Mouse (Mus musculus) MN1 (cell line): ENCODE data around the gene Ncln.
"Not testable (repeated sequence)": the region's sequence is repeated elsewhere in the genome, so short reads cannot be mapped to it uniquely, and the experiment has no call there.

Experiments
- DNase-seq: peaks from one replicate; pipeline ENCODE4 v3.0.0-alpha.2; 2016; ENCODE audit warnings: low spot score

The Ncln gene

DNA sequence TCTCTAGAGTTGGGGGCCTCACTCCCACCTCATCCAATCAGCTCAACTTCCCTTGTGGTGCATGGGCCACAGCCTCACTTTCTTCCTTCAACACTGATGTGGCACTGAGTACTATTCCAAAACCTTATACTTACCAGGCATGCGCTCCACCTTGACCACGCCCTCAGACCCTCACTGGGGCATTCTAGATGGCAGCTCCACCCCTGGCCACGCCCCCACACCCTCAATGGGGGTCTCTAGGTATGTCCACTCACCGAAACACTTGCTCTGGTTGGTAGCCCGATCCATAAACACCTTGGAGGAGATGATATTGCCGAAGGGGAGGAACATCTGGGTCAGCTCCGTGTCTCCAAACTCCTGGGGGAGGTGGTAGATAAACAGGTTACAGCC lies 33.8 kb downstream of the Ncln start:
- no peak for DNase-seq

DNA sequence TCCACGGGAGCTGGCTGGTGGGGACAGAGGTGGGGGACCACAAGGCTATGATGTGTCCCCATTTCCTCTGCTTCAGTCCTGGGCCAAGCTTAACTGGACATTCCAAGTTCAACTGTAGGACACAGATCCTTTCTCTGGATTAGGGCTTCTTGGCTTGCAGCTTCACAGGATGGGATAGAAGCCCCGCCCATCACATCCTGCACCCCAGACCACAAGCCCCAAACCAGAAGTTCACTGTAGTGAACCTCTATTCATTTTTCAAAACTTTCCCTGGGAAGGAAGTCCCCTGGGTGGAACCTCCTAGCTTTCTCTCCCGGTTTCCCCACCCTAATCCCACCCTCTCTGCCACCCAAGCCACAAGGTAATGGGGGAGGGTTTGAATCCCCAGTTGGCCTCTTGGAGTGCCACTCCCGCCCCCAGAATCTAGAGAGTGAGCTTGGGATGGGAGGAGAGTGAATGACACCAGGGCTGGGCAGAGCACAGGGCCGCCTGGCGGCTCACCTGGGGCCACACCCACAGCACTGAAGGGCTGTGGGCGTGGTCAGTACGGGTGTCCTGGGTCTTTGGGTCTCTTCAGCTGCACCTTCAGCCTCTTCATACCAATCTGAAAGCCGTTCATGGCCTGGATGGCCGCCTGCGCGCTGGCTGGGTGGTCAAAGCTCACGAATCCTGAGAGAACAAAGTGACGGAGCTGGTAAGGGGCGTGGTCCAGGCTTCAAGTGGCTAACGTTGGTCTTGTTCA lies 34.3 kb downstream of the Ncln start:
- DNase-seq, result no peak

DNA sequence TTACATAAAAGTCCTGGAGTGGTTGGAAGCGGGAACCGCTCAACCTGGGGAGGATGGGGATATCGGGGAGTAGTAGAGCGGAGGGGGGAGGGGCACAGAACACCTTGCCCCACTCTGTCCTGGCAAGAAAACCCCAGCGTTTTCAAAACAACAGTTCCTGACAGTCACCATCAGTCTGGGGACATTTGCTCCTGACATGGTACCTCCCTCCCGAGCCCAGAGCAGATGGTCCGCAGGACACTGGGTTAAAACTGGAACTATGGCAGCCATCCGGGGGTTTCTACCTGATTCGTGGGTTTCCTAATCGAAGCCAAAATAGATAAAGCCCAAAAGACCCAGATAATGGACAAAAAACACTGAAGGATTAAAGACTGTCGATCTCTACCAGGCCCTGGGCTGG lies 35.2 kb downstream of the Ncln start:
- DNase-seq, result no peak

DNA sequence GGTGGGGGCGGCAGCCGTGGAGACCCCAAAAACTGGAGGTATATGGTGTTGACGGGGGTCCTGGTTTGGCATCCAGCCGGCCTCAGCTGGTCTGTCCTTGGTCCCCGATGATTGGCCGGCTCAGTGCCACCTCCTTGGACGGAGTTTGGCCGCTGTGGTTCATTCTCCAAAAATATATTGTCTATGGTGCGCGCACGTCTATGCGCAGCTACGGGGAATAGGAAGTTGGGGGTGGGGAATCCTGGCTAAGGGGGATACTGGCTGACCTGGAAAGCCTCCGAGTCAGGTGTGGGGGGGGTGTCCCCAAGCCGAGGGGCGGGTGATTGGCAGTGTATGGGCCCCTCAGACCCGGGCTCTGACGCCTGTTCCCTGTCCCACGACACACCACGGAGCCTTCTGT lies 35.7 kb downstream of the Ncln start:
- DNase-seq, result no peak

DNA sequence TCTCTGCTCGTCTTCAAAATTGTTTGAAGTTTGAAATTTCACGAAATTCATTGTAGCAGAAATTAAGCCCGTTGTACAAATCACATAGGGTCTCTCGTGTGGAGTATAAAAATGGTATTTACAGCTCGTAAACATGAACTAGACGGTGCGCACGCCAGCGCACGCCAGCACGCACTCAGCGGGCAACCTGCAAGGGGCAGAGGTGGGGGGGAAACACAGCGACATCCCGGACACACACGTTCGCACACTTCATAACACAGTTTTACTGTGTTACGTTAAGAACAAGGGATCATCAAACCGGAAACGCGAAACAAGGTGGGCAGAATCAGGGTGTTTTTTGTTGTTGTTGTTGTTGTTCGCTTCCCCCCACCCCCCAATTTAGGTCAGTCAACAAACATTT lies 36.8 kb downstream of the Ncln start:
- DNase-seq, result no peak

DNA sequence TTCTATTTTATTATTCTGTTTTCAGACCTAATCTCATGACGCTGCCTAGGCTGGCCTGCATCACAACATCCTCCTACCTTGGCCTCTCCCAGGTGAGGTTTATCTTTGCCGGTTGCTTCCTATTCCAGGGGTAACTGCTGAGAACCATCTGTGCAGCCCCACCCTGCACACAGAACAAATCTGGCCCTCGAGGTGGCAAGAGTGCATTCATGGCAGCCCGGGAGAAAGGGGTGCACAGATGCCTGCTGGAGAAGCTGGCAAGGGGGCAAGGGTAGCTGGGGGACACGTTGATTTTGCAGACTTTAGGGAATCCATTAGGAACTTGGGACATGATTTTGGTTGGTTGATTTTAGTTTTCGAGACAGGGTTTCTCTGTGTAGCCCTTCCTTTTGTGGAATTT lies 37.9 kb downstream of the Ncln start:
- DNase-seq, result no peak

DNA sequence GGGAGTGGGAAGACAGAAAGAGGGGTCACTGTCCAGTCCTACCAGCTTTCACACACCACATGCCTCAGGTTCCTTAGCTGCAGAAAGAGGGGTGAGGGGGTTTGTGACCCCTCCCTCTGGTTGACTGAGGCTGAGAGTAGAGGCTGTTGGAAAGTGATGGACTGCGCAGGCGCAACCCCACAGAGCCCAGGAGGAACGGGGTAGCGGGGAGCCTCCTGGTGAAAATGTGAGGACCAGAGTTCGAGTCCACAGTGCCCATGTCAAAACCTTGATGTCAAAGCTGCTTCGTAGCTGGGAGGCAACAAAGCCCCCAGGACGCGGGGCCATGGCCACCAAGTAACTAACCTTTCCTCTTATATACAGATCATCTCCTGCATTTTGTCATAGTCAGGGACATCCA lies 38.6 kb downstream of the Ncln start:
- DNase-seq, result no peak

DNA sequence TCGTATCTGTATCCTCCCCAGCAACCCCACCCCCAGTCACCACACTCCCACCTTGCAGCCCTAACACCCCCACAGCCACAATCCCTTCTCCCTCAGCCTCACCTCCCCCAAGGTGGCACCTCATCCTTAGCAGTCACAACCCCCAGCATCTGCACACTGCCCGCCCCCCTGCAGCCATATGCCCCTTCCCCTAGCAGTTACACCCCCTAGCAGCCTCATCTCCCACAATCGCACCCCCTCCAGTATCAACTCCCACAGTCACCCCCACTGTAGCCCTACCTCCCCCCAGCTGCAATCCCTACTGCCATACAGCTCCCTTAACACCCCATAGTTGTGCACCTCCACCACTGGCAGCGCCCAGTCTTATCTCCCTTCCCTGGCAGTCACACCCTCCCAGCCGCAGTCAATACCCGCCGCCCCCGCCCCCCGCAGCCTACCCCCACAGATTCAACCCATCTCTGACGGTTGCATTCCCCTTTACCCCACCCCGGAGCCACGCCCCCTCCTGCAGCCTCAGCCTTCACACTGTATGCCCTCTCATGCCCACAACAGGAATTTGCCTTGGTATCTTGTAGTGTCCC lies 39.1 kb downstream of the Ncln start:
- no peak for DNase-seq

DNA sequence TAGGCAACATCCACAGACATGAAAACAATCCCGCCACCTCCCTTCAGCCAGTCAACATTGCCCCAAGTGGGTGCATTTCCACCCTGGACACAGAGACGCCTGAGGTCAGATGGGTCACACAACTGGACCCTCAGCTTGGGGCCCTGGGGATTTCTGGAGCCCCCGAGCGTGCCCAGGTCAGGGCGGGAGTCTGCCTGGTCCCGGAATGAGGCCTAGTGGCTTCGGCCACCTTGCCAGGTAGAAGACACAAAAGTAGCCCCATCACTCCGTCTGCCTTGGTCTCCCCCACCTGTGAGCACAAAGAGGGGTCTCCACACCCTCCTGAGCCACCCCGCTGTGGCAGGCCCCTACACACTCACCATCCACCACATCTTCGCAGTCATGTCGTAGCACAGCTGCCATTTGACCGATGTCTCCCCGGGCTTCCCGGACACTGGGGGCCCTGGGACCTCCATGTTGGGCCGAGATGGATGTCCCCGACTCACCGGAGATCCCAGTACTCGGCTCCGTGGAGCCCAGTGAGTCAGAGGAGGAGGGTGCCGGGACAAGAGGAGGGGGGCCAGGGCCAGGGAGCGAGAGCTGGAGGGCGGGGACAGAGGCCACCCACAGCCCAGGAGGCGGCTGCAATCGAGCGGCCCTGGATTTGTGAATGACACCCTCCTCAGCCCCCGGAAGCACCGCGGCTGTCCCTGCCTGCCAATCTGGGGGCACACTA lies 40.9 kb downstream of the Ncln start, which contains the start of gene Nfic:
Nfic (minus strand) TSS at position 455 of the 715 bp plus-strand sequence.
- no peak for DNase-seq

DNA sequence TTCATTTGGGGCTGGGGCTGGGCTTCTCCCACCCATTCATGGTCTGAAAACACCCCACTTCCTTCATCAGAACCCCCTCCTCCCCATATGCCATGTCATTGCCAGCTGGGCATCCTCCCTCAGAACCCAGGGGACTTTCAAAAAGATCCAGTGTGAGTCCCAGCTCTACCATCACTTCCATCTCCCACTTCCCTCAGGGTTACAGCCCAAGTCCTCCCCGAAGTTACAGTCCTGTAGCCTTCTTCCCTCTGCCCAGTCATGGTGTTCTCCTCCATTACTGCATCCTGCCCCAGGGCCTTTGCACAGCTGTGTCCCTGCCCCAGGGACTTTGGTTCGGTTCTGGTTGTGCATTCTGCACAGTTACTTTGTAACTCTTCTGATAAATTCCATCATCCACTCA lies 42.1 kb downstream of the Ncln start:
- DNase-seq, result no peak

DNA sequence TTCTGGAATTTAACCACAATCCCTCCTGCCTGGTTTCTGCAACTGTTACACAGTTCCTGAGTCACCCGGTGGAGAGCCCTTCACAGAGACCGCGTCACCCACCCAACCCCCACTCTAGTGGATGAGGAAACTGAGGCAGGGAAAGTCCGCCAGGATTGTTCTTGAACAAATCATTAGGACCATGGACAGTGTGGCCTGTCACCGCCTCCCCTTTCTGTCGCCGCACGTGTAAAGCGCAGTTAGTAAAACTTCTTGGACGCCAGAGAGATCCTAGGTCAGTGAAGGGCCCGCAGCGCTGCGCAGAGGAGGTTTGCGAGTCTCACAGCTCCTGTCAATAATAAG lies 43.3 kb downstream of the Ncln start:
- no peak for DNase-seq

DNA sequence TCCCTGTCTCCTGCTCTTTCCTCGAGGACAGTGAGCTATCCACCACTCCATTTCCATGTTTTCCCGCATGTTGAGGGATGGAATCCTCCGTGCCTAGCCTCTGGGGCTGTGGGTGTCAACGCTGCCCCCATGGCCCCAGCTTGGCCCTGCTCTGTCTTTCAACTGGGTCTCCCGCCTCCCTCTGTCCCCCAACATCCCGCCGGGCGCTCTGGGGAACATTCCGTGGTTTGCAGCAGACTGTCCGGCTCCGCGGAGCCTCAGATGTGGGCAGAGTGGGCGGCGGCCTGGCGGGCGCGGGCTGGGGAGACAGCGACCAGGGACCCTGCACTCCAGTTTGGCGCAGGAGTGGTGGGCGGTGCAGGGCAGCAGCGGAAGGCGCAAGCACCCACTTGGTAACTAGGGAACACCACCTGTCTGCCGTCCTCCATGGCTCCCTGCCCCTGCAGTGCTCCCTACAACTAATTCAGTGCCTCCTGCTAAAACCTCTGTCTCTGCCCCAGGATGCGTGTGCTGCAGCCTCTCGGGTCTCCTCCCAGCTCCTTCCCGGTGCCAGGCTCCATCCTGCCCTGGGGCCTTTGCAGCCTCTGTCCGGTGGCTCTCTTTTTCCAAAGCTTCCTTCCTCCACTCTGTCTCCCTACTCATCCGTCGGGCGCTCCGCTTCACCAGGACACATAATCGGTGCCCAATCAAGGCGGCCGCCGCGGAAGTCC lies 43.8 kb downstream of the Ncln start:
- peak; percentile 29 for DNase-seq

DNA sequence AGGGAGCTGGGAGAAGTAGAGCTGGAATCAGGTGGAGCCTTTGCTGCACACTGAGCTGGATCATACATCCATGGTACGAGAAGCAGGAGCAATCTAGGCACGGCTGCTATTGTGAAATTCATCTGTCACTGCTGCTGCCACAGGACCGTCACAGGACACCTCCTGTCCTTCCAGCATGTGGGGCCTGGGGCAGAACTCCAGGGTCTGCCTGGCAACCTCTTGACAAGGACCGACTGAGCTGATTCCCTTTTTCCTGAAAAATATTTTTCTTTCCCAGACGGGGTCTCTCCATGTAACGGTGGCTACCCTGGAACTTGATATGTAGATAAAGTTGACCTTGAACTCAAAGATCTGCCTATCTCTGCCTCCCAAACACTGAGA lies 44.8 kb downstream of the Ncln start:
- no peak for DNase-seq

DNA sequence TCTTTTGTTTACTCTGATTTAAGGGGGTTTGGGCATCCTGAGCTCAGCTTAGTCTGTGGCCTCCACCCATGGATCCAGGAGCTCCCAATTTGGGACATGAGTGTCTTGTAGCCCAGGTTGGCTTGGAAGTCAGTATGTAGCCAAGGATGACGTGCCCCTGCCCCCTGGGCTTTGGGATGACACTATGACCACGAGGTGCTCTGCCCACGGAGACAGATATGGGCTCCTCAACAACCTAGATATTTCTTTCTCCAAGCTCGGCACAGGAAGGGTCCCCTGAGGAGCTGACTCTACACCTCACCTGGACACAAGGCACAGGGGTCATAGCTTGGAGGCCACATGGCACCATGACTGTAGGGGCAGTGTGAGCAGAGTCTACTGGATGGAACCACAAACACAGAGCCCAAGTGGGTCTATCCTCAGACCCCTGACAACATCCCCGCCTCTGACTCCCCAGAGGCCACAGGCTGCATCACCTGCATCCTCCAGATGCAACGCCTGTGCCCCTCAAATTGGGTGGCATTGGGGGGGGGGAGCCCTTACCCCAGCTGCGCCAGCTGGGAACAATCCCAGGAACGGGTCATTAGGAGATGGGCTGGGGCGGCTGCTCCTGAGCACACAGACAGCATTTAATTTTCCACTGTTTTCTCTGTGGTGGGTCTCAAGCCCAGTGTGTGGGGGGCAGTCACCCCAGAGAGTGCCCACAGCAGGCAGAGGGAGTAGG lies 45.4 kb downstream of the Ncln start:
- no peak for DNase-seq

DNA sequence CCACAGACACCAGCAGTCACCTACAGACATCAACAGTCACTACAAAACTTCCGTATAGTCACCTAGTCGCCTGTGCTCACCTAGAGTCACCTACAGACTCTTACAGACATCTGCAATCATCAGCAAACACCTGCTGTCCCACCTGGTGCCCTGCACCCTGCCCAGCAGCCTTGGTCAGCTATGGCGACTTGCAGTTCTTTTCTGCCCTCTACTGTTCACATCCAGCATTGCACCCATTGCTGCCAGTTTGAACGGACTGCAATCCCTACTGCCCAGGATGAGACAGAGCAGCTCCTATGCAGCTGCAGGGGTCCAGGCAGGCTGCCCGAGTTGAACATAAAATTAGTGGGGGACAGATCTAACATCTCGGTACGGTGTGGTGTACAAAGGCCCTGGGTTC lies 46.1 kb downstream of the Ncln start:
- peak; percentile 94 for DNase-seq

DNA sequence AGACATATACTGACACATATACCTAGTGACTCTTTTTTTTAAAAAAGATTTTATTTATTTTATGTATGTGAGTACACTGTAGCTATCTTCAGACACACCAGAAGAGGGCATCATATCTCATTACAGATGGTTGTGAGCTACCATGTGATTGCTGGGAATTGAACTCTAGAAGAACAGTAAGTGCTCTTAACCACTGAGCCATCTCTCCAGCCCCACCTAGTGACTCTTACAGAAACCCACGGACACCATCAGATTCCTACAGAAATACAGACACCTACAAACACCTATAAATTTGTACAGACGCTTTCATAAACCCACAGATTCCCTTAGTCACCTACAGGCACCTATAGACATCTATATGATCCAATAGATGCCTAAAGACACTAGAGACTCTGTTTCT lies 50.7 kb downstream of the Ncln start:
- DNase-seq, result not testable (repeated sequence)

DNA sequence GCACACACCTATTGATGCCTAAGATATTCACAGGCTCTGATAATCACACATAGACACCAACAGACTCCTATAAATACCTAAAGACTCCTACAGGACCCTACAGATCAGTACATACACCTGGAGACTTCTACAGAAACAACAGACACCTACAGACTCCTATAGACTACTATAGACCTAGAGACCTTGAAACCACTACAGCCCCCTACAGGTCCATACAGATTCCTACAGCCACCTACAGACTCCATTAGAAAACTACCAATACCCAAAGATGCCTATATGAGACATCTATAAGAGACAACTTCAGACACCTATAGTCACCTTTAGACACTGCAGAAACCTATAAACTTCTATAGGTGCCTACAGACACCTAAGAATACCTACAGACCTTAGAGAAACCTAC lies 55.2 kb downstream of the Ncln start:
- DNase-seq, result peak; percentile 27
